22 mouse cellular contexts compared by ENCODE assay signal in genomic region chr17:27333141-27333540, GRCm38 (mm10).
DNase-seq lines count a peak whose midpoint lies in the region; ATAC-seq and TF ChIP-seq lines count a peak whose summit lies in the region.
"Had no signal": no experiment of that assay in that cellular context is flagged by ENCODE, and none has a peak within 500 bp of the region (broad histone marks: within the 10 kb centered on the region; RNA-seq: fewer than 3 reads in every experiment).

No protein-coding gene starts in this region.

- H3K4me3 ChIP-seq in kidney, adult 2 months (ENCODE audit: insufficient read depth, low read depth, low read length) = no peak overlapping the region
- H3K4me3 ChIP-seq in kidney, embryonic 15.5 days (replicated peaks) = no peak overlapping the region
- peak overlapping the region in 1 of 2 experiments; percentile 12; a peak in 1 of 4 replicates for H3K4me3 ChIP-seq in MEL (ENCODE audit: control insufficient read depth in 1 of 2, insufficient read depth in 1 of 2, low read depth in 2 of 2, low read length in 2 of 2)
- no peak overlapping the region for H3K4me3 ChIP-seq in liver, embryonic 13.5 days (replicated peaks)
- H3K4me3 ChIP-seq: embryonic facial prominence, embryonic 10.5 days; forebrain, embryonic 12.5 days; gastrocnemius, adult 2 months; limb, embryonic 12.5 days; lung, embryonic 15.5 days; midbrain, embryonic 10.5 days had no signal

- no peaks in the 10 kb centered on the region for H3K27me3 ChIP-seq in kidney, adult 2 months (replicated peaks; ENCODE audit: control insufficient read depth, insufficient read depth, low read length)
- no peaks in the 10 kb centered on the region for H3K27me3 ChIP-seq in kidney, embryonic 15.5 days
- no peaks in the 10 kb centered on the region for H3K27me3 ChIP-seq in MEL (ENCODE audit: control insufficient read depth in 1 of 2, insufficient read depth in 2 of 2, low read length in 2 of 2)
- H3K27me3 ChIP-seq in liver, embryonic 13.5 days = no peaks in the 10 kb centered on the region
- H3K27me3 ChIP-seq: limb, embryonic 12.5 days; lung, embryonic 15.5 days had no signal

- peak; percentile 8 for DNase-seq in kidney, adult 2 months
- peak; percentile 71 for DNase-seq in MEL (ENCODE audit: low read depth, low spot score)
- DNase-seq in MEL-GATA-1-ER (ENCODE audit: extremely low read depth, low read depth) = peak; percentile 43
- DNase-seq in liver, embryonic 13.5 days = peak; percentile 72
- no peak for DNase-seq in right cerebral cortex, adult 2 months (ENCODE audit: low spot score in 2 of 2)
- DNase-seq in left cerebral cortex, postnatal 25 days (ENCODE audit: low spot score in 2 of 2) = no peak
- DNase-seq in adrenal gland, adult 18-20 months (ENCODE audit: low spot score in 2 of 2) = no peak
- DNase-seq: adrenal gland, postnatal 14 days; cerebellum, adult 9-10 months; gastrocnemius, adult 2 months; kidney, adult 8-10 months; kidney, postnatal 36 days; lung, postnatal 36 days; thymus, postnatal 14 days had no signal

- no peaks in the 10 kb centered on the region for H3K79me2 ChIP-seq in MEL (ENCODE audit: control insufficient read depth, insufficient read depth, low read length, poor library complexity)

- H3K27ac ChIP-seq in kidney, adult 2 months (ENCODE audit: insufficient read depth, low read depth, low read length) = no peak overlapping the region
- no peak overlapping the region for H3K27ac ChIP-seq in kidney, embryonic 15.5 days
- peak overlapping the region; percentile 39 for H3K27ac ChIP-seq in MEL (ENCODE audit: control insufficient read depth, low read depth, low read length)
- no peak overlapping the region for H3K27ac ChIP-seq in liver, embryonic 13.5 days
- H3K27ac ChIP-seq: embryonic facial prominence, embryonic 10.5 days; forebrain, embryonic 12.5 days; gastrocnemius, adult 2 months; hindbrain, embryonic 14.5 days; limb, embryonic 12.5 days; lung, embryonic 15.5 days had no signal

- H3K4me2 ChIP-seq in kidney, embryonic 15.5 days = no peak overlapping the region
- H3K4me2 ChIP-seq in liver, embryonic 13.5 days = 0 out of 2 replicates have a peak overlapping the region, but pooled peaks have one; percentile 9
- H3K4me2 ChIP-seq: forebrain, embryonic 12.5 days; hindbrain, embryonic 14.5 days; limb, embryonic 12.5 days; lung, embryonic 15.5 days had no signal

- no peak for ATAC-seq in kidney, embryonic 15.5 days (replicated peaks; ENCODE audit: low FRiP score)
- peak; percentile 80 for ATAC-seq in liver, embryonic 13.5 days (ENCODE audit: low read depth)
- ATAC-seq: inflammation-experienced regulatory T-cells, adult 6 months had no signal

- TF ChIP-seq CTCF in kidney, adult 2 months (conservative IDR thresholded peaks at IDR 0.05; ENCODE audit: insufficient read depth, insufficient read length, low read depth, low read length) = no peak
- TF ChIP-seq CTCF in MEL (IDR thresholded peaks at IDR 0.05 in 2 of 3, conservative IDR thresholded peaks at IDR 0.05 in 1 of 3; ENCODE audit: control insufficient read depth in 1 of 3, insufficient read depth in 1 of 3, low read depth in 2 of 3, low read length in 3 of 3, poor library complexity in 1 of 3, severe bottlenecking in 1 of 3) = no peak

- 87% methylated on average over 6 of the region's 6 CpGs for WGBS in kidney, adult 2 months
- 88% methylated on average over 6 of the region's 6 CpGs for WGBS in kidney, embryonic 15.5 days
- WGBS in liver, embryonic 13.5 days (ENCODE audit: insufficient replicate concordance) = 19% methylated on average over 6 of the region's 6 CpGs

- no peak for TF ChIP-seq POLR2A in kidney, adult 2 months (IDR thresholded peaks at IDR 0.05; ENCODE audit: low read depth, low read length)
- no peak for TF ChIP-seq POLR2A in MEL (IDR thresholded peaks at IDR 0.05; ENCODE audit: control insufficient read depth in 1 of 2, insufficient read depth in 1 of 2, low read depth in 1 of 2, low read length in 2 of 2, poor library complexity in 1 of 2)

- H3K4me1 ChIP-seq in kidney, adult 2 months (ENCODE audit: control insufficient read depth, insufficient read depth, low read length) = no peaks in the 10 kb centered on the region; the same call in 1 of the 2 replicates
- peaks cover 39% of the 10 kb centered on the region for H3K4me1 ChIP-seq in kidney, embryonic 15.5 days
- H3K4me1 ChIP-seq in MEL (ENCODE audit: control insufficient read depth in 1 of 2, insufficient read depth in 2 of 2, low read length in 2 of 2) = peaks cover 8 to 21% of the 10 kb centered on the region in 2 experiments
- peaks cover 30% of the 10 kb centered on the region for H3K4me1 ChIP-seq in liver, embryonic 13.5 days (replicated peaks)

- peak; percentile 47 to 84; a peak in 3 of 4 replicates for TF ChIP-seq EP300 in MEL (IDR thresholded peaks at IDR 0.05; ENCODE audit: low read depth in 1 of 2, low read length in 2 of 2)

- intact Hi-C loops in left cerebral cortex, postnatal 25 days (cut with DNase I) = no loop called here

- no peaks in the 10 kb centered on the region for H3K9me3 ChIP-seq in kidney, embryonic 15.5 days (replicated peaks)
- no peaks in the 10 kb centered on the region for H3K9me3 ChIP-seq in MEL (replicated peaks; ENCODE audit: insufficient read depth, low read length)
- H3K9me3 ChIP-seq in liver, embryonic 13.5 days (replicated peaks) = no peaks in the 10 kb centered on the region
- H3K9me3 ChIP-seq: embryonic facial prominence, embryonic 10.5 days; forebrain, embryonic 12.5 days; limb, embryonic 12.5 days; lung, embryonic 15.5 days; midbrain, embryonic 10.5 days had no signal

- H3K9ac ChIP-seq in kidney, embryonic 15.5 days = no peak overlapping the region
- H3K9ac ChIP-seq in MEL (ENCODE audit: control insufficient read depth, low read depth, low read length, poor library complexity, severe bottlenecking) = no peak overlapping the region
- no peak overlapping the region for H3K9ac ChIP-seq in liver, embryonic 13.5 days
- H3K9ac ChIP-seq: forebrain, embryonic 12.5 days; hindbrain, embryonic 14.5 days; limb, embryonic 12.5 days; lung, embryonic 15.5 days had no signal

- TF ChIP-seq RAD21 in MEL (IDR thresholded peaks at IDR 0.05; ENCODE audit: low read depth, low read length) = no peak

- H3K36me3 ChIP-seq in kidney, adult 2 months (ENCODE audit: control insufficient read depth, insufficient read depth, low read length) = no peaks in the 10 kb centered on the region
- no peaks in the 10 kb centered on the region for H3K36me3 ChIP-seq in kidney, embryonic 15.5 days
- peaks cover 0 to 6% of the 10 kb centered on the region in 2 experiments; a peak in 2 of 4 replicates for H3K36me3 ChIP-seq in MEL (ENCODE audit: control insufficient read depth in 1 of 2, insufficient read depth in 2 of 2, low read length in 2 of 2)
- no peaks in the 10 kb centered on the region for H3K36me3 ChIP-seq in liver, embryonic 13.5 days
- H3K36me3 ChIP-seq: embryonic facial prominence, embryonic 10.5 days; forebrain, embryonic 12.5 days; limb, embryonic 12.5 days; lung, embryonic 15.5 days; midbrain, embryonic 10.5 days had no signal

TF ChIP-seq in MEL, 35 proteins besides CTCF, POLR2A, EP300 and RAD21:
- no peak for TF ChIP-seq MEF2A (IDR thresholded peaks at IDR 0.05; ENCODE audit: extremely low read depth, insufficient replicate concordance, low read depth, low read length, poor library complexity, severe bottlenecking)
- TF ChIP-seq TBP (IDR thresholded peaks at IDR 0.05; ENCODE audit: low read depth, low read length) = peak; percentile 65; the same call in 1 of the 2 replicates
- peak; percentile 69; the same call in 1 of the 2 replicates for TF ChIP-seq ETS1 (IDR thresholded peaks at IDR 0.05; ENCODE audit: low read depth, low read length)
- peak; percentile 66 for TF ChIP-seq TAL1 (IDR thresholded peaks at IDR 0.05; ENCODE audit: low read length)
- peak; percentile 76; the same call in 1 of the 2 replicates for TF ChIP-seq GATA1 (IDR thresholded peaks at IDR 0.05; ENCODE audit: low read depth, low read length)
- TF ChIP-seq TCF12 (IDR thresholded peaks at IDR 0.05; ENCODE audit: low read depth, low read length) = peak; percentile 92
- TF ChIP-seq SIN3A (IDR thresholded peaks at IDR 0.05; ENCODE audit: low read length) = peak; percentile 29; the same call in 1 of the 2 replicates
- TF ChIP-seq BHLHE40 (IDR thresholded peaks at IDR 0.05; ENCODE audit: borderline replicate concordance, low read depth, low read length) = no peak
- TF ChIP-seq UBTF (IDR thresholded peaks at IDR 0.05; ENCODE audit: borderline replicate concordance, insufficient read depth, low read depth, low read length) = 0 out of 2 replicates have a peak, but pooled peaks have one; percentile 62
- no peak for TF ChIP-seq HCFC1 (IDR thresholded peaks at IDR 0.05; ENCODE audit: low read depth, low read length)
- no peak for TF ChIP-seq ZC3H11A (IDR thresholded peaks at IDR 0.05; ENCODE audit: low read depth, low read length)
- no peak for TF ChIP-seq CHD2 (IDR thresholded peaks at IDR 0.05; ENCODE audit: low read length)

Comparison
In these comparisons a context has a peak if more than half of its experiments do, and no peak if none do; other contexts are left out.
1. DNase-seq: peak in kidney, adult 2 months (single experiment), MEL (single experiment), MEL-GATA-1-ER (single experiment) and liver, embryonic 13.5 days (single experiment); none in right cerebral cortex, adult 2 months (0 of 2), left cerebral cortex, postnatal 25 days (0 of 2) and adrenal gland, adult 18-20 months (0 of 2).